Mouse (Mus musculus): ENCODE results near the gene Tfpt. TPM values are rescaled to one million over a fixed set of nuclear protein-coding genes. Genes with fewer than 3 reads are reported as not detected.
"Not testable (repeated sequence)": the region's sequence is repeated elsewhere in the genome, so short reads cannot be mapped to it uniquely, and the experiment has no call there.

Tfpt gene
- polyA plus RNA-seq, 1 experiment: 43.3 TPM

DNA sequence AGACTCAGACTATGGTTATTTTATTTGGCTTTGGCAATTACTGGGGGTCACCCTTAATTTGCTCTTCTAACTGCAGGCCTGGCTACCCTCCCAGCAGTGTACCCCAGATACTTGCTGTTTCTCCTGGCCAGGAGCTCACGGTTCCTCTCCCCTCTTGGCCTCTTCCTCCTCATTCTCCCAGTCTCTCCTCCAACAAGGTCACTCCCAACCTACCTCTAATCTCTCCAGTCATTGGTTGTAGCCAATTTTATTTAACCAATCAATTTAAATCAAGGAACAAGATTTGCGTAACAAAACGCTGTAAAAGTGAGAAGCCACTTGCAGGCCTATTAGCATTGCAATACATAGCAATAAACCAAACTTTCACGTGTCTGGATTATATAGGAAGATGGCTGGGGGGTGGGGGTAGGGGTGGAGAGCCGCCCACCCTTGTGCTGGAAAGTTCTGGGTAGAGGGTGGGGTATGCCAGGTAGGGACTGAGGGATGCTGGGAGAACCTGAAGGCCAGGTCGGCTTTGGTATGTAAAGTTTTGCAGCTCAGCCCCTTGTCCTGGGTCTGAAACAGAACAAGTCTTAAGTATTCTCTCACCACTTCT lies 50.7 kb downstream of the Tfpt start:
- DNase-seq (ENCODE audit: extremely low spot score in 1 of 2, low spot score in 1 of 2): no peak

DNA sequence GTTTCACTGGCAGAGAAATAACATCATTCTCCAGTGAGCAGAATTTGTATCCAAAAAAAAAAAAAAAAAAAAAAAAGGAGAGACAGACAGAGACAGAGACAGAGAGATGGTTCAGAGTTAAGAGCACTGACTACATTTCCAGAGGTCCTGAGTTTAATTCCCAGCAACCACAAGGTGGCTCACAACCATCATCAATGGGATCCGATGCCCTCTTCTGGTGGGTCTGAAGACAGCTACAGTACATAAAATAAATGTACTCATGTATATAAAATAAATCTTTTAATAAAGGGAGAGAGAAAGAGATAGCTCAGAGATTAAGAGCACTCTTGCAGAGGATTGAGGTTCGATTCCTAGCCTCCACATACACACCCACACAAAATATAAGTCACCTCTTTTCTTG lies 51.5 kb downstream of the Tfpt start:
- DNase-seq (ENCODE audit: extremely low spot score in 1 of 2, low spot score in 1 of 2): no peak

- DNase-seq (ENCODE audit: extremely low spot score in 1 of 2, low spot score in 1 of 2): no peak
These were observed 53.2 kb downstream of the Tfpt start for GRCm38 (mm10) chr7:3576354-3577124.

- DNase-seq (ENCODE audit: extremely low spot score in 1 of 2, low spot score in 1 of 2): peak in 1 of 2 experiments; percentile 60
These were observed 55.5 kb downstream of the Tfpt start for GRCm38 (mm10) chr7:3574216-3574615.

- DNase-seq (ENCODE audit: extremely low spot score in 1 of 2, low spot score in 1 of 2): no peak
These were observed 57.9 kb downstream of the Tfpt start for GRCm38 (mm10) chr7:3571847-3572246.

- DNase-seq (ENCODE audit: extremely low spot score in 1 of 2, low spot score in 1 of 2): not testable (repeated sequence)
These were observed 59.1 kb downstream of the Tfpt start for GRCm38 (mm10) chr7:3570580-3570979.

Other genes starting within 250 kb of the Tfpt start
- gene Cacng8, start 239.2 kb downstream of the Tfpt start, polyA plus RNA-seq (2012; rRNA removed): 56.2 and 71.7 TPM in 2 replicates
- gene Cacng6, start 205.7 kb downstream of the Tfpt start, polyA plus RNA-seq (2012; rRNA removed): 3.9 and 4.3 TPM in 2 replicates
- 0.10 TPM in 1 of 2 replicates, not detected in the other for gene Tarm1, start 127.3 kb downstream of the Tfpt start, polyA plus RNA-seq (2012; rRNA removed)
- 4.9 and 5.5 TPM in 2 replicates for gene Oscar, start 13.8 kb downstream of the Tfpt start, polyA plus RNA-seq (2012; rRNA removed)
- gene Ndufa3, start 12.6 kb downstream of the Tfpt start, polyA plus RNA-seq (2012; rRNA removed): 302 and 306 TPM in 2 replicates
- gene Prpf31, start 56 bp upstream of the Tfpt start, polyA plus RNA-seq (2012; rRNA removed): 59.0 and 68.2 TPM in 2 replicates
- 49.5 and 63.6 TPM in 2 replicates for gene Cnot3, start 15.3 kb upstream of the Tfpt start, polyA plus RNA-seq (2012; rRNA removed)
- gene Leng1, start 35.9 kb upstream of the Tfpt start, polyA plus RNA-seq (2012; rRNA removed): 8.0 and 9.2 TPM in 2 replicates
- gene Tmc4, start 47.6 kb upstream of the Tfpt start, polyA plus RNA-seq (2012; rRNA removed): 12.1 and 14.8 TPM in 2 replicates
- 103 and 108 TPM in 2 replicates for gene Tsen34, start 62.9 kb upstream of the Tfpt start, polyA plus RNA-seq (2012; rRNA removed)
- 128 and 139 TPM in 2 replicates for gene Mboat7, start 63.6 kb upstream of the Tfpt start, polyA plus RNA-seq (2012; rRNA removed)
- 852 and 1,031 TPM in 2 replicates for gene Rps9, start 74.1 kb upstream of the Tfpt start, polyA plus RNA-seq (2012; rRNA removed)
- gene Pirb, start 90.5 kb upstream of the Tfpt start, polyA plus RNA-seq (2012; rRNA removed): 0.38 and 0.48 TPM in 2 replicates
- not detected in 2 replicates for gene Gm15448, start 195.8 kb upstream of the Tfpt start, polyA plus RNA-seq (2012; rRNA removed)
- not detected in 2 replicates for gene Pira2, start 215.1 kb upstream of the Tfpt start, polyA plus RNA-seq (2012; rRNA removed)